Mouse (Mus musculus) 416B (cell line): ENCODE data around the gene Gemin5.
"Not testable (repeated sequence)": the region's sequence is repeated elsewhere in the genome, so short reads cannot be mapped to it uniquely, and the experiment has no call there.

Source experiments
- DNase-seq: peaks from one replicate; pipeline ENCODE4 v3.0.0; 2011; ENCODE audit warnings: low read depth

Gene Gemin5

GRCm38 (mm10) chr11:58107664-58108337, 60.5 kb downstream of the Gemin5 start:
- peak; percentile 60 for DNase-seq

- peak; percentile 56 for DNase-seq
Measured at GRCm38 (mm10) chr11:58107009-58107408, 61.3 kb downstream of the Gemin5 start.

DNA sequence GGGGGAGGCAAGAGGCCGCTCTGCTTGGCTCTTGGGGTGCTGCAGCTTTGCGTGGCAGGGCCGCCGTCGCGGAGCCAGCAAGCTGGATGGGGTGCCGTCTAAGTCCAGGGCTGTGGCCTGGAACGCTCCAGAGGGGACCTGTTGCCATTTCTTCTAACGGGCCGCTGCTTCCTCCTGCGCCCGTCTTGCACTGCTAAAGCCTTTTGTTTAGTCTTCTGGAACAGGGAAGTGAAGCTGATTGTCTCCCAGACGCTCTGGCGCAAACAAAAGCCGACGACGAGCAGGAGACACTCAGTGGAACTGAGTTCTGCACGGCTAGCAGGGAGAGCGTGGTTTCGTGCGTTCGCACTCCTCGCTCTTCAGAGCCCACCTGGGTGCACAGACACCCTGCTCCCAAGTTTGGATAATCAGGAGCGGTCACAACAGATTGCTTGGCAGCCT, 64.0 kb downstream of the Gemin5 start:
- peak; percentile 77 for DNase-seq

GRCm38 (mm10) chr11:58103697-58104306, 64.5 kb downstream of the Gemin5 start, which contains the start of gene Cnot8:
Cnot8 (plus strand) TSS chr11:58104153.
- peak; percentile 99 for DNase-seq

DNA sequence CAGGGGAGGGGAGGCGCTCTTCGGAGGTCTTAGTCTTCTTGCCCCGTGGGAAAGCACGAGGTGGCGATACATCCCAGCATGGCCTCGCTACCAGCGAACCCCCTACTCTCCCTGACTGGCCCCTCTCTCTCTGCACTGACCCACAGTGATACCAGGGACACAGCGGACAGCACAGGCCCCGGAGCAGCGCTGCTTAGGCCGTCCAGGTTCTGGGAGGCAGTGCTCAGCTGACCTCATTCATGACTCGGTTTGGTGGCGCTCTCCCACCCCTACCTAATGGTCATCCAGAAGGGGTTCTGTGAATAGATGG, 65.0 kb downstream of the Gemin5 start:
- no peak for DNase-seq

- peak; percentile 73 for DNase-seq
Measured at GRCm38 (mm10) chr11:58102581-58103343, 65.6 kb downstream of the Gemin5 start.

- no peak for DNase-seq
Measured at GRCm38 (mm10) chr11:58102146-58102545, 66.2 kb downstream of the Gemin5 start.

- DNase-seq: no peak
Measured at GRCm38 (mm10) chr11:58101194-58101720, 67.1 kb downstream of the Gemin5 start.

DNA sequence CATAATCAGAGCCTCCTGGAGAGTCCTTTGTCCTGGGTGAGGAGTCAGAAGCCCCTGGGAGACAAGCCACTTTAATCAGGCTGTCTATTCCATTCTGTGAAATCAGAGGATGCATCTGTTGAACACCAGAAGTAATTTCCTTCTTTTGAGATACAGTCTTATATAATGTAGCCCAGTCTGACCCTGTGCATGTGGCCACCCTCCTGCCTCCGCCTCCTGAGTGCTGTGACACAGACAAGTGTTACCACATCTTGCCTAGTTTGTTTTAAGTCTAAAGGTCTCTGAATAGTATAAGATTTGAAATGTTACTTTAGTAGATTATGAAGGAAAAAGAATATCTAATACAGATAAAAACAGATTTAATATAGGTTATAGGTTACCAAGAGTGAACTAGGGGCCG, 68.3 kb downstream of the Gemin5 start:
- peak; percentile 86 for DNase-seq

DNA sequence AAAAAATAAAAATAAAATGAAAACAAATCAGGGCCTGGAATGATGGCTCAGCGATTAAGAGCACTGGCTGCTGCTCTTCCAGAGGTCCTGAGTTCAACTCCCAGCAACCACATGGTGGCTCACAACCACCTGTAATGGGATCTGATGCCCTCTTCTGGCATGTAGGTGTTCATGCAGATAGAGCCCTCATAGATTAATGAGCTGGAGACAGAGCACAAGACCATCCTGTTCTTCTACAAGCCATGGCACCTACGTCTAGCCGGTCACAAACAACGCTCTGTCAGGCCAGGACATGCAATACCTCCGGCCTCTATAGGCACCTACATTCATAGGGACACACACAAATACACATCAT, 70.0 kb downstream of the Gemin5 start:
- DNase-seq: not testable (repeated sequence)

DNA sequence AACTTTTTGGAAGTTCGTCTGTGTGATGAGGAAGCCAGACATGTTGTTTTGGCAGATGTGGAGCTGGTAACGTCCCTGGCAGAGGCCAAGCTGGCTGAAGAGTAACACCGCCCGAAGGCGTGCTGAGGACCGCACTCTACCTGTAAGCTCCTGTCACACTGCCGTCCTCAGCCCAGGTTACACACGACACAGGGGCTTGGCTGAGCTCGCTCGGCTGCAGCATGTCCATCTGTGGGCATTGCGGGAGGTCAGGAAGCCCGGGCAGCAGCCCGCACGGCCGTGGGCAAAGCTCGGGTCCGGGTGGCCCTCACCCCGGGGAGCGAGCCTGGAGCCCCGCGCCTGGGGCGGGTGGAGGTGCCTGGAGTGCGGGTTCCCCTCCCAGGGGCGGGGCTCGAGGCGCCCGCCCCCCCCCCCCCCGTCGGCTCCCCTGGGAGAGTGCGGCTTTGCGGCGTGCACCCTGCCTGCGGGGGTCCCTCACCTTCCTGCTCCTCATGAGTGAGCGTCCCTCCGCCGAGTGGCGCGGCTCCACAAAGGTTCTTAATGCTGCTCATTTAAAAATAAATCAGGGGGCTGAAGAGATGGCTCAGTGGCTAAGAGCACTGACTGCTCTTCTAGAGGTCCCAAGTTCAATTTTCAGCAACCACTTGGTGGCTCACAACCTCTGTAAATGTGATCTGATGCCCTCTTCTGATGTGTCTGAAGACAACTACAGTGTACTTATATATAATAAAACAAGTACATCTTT, 70.5 kb downstream of the Gemin5 start:
- DNase-seq: no peak

DNA sequence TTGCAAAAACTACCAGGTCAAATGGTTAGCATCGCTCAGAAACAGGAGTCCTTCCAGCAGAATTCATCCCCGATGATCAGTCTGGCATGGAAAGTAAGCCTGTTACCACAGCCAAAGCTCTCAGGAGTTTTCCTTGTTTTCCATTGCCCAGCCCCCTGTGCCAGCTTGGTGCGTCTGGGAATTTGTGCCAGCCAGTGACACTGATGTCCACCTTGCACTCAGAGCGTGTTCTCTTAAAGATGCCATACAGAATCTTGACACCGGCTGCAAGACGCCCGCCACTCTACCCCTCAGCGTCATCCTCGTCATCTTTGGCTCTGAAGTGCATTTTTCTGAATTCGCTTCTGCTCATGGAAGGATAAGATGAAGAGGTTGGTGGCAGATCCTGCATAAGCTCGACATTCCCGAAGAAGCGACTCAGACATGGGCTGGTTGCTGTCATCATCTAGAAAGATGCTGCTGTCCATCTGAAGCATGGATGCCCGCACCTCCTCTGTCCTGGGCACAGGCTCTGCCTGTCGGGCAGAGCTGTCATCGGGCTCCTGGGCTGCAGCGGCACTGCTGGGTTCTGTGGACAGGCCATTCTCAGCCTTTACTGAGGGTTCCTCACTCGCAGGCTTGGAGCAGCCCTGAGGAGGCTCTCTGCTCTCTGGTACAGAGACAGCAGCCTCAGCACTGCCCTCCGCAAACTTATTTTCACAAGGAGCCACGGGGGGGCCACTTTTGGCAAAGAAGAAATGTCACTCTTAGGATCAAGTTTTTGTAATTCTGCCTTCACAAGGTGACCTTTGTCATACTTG, 71.3 kb downstream of the Gemin5 start:
- DNase-seq: no peak

DNA sequence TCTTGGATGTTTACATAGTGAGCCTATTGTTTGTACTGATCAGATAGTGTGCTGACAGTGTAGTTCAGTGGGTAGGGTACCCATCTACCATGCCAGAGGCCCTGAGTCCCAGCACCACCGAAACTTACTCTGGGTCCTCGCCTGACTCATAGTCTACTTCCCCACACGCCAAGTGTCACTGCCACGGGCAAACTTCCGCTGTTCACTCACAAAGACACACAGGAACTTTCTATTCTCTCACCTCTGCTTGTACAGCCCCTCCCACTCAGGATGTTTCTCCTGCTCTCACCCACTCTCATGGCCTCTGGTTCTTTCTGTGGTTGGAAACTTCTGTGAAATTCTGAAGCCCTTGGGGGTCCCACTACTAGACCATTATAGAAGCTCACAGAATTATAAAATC, 72.2 kb downstream of the Gemin5 start:
- no peak for DNase-seq

GRCm38 (mm10) chr11:58095561-58095960, 72.8 kb downstream of the Gemin5 start:
- DNase-seq: no peak

GRCm38 (mm10) chr11:58094766-58095165, 73.6 kb downstream of the Gemin5 start:
- no peak for DNase-seq

- DNase-seq: peak; percentile 55
Measured at GRCm38 (mm10) chr11:58093021-58093528, 75.3 kb downstream of the Gemin5 start, which contains the start of gene Gm12248. Gm12248 (minus strand) TSS chr11:58093134.

GRCm38 (mm10) chr11:58092541-58092940, 75.8 kb downstream of the Gemin5 start:
- DNase-seq: no peak

DNA sequence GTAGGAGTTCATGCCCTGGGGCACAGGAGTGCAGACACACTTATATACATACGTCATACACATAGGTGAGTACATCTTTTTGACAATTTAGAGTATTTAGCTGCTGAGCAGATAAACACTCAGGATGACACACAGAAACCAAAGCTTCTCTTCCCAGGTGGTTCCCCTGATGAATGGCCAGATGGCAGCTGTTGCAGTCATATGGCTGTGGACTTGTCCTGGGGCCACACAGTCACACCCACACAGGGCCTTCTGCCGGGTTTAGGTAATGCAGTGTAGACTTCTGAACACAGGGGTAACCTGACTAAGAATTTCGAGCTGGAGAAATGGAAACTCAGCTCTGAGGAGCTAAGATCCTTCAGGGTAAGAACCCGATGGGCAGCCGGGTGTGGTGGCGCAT, 86.6 kb downstream of the Gemin5 start:
- no peak for DNase-seq

DNA sequence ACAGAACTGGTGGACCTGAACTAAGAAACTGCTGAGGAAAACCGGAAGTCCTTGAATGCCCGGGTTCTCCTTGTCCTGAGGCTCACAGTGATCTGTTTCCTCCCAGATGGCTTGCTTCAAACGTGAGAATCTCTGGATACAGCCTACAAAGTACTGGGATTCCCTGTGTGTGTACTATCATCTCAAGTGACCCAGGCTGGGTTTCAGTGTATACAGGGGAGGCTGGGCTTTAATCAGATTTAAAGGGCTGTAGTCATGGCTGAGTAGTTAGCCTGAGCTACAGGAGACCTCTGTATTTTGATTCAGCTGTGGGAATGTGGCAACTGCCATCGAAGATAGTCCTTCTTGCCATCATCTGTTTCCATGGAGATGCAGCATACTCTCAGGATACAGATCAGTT, 91.1 kb downstream of the Gemin5 start:
- DNase-seq: no peak

GRCm38 (mm10) chr11:58072978-58073377, 95.4 kb downstream of the Gemin5 start:
- no peak for DNase-seq
